Mouse (Mus musculus) granulocyte monocyte progenitor cell, adult 5-6 weeks (primary cell): ENCODE results near the gene Tmod3. TPM values are rescaled to one million over a fixed set of nuclear protein-coding genes. Genes with fewer than 3 reads are reported as not detected.

ENCODE experiments used
- total RNA-seq, 2 experiments: library from RNA; stranded (forward) in 1 of 2; stranded (reverse) in 1 of 2; fragments of 200-712, 200-1000 nt in 1 of 2; fragments of >200 nt in 1 of 2; fragmentation: Nextera tagmentation in 1 of 2; gene quantifications; 2 replicates each; pipeline ENCODE4 v1.2.3; 2014 to 2017

The Tmod3 gene
- total RNA-seq, 2 experiments from 2014 or later = 52.9 to 59.5 TPM

Other genes with a start within 250 kb of the Tmod3 start
- gene Bcl2l10, start 211.9 kb downstream of the Tmod3 start, total RNA-seq (2014; fragmentation: Nextera tagmentation) = not detected in 2 replicates
- gene Bcl2l10, start 211.9 kb downstream of the Tmod3 start, total RNA-seq (2017) = not detected in 2 replicates
- gene Mapk6, start 149.7 kb downstream of the Tmod3 start, total RNA-seq (2014; fragmentation: Nextera tagmentation) = 42.4 and 47.8 TPM in 2 replicates
- 59.2 and 71.6 TPM in 2 replicates for gene Mapk6, start 149.7 kb downstream of the Tmod3 start, total RNA-seq (2017)
- 23.2 and 24.2 TPM in 2 replicates for gene Leo1, start 118.1 kb downstream of the Tmod3 start, total RNA-seq (2014; fragmentation: Nextera tagmentation)
- gene Leo1, start 118.1 kb downstream of the Tmod3 start, total RNA-seq (2017) = 38.9 and 42.7 TPM in 2 replicates
- 0.09 TPM in 1 of 2 replicates, not detected in the other for gene Tmod2, start 51.7 kb upstream of the Tmod3 start, total RNA-seq (2014; fragmentation: Nextera tagmentation)
- gene Tmod2, start 51.7 kb upstream of the Tmod3 start, total RNA-seq (2017) = not detected in 2 replicates
- gene Lysmd2, start 66.1 kb upstream of the Tmod3 start, total RNA-seq (2014; fragmentation: Nextera tagmentation) = 0.75 and 3.5 TPM in 2 replicates
- gene Lysmd2, start 66.1 kb upstream of the Tmod3 start, total RNA-seq (2017) = 0.52 and 3.6 TPM in 2 replicates
- not detected in 2 replicates for gene Scg3, start 124.4 kb upstream of the Tmod3 start, total RNA-seq (2014; fragmentation: Nextera tagmentation)
- not detected in 2 replicates for gene Scg3, start 124.4 kb upstream of the Tmod3 start, total RNA-seq (2017)
- gene Bmp5, start 215.7 kb upstream of the Tmod3 start, total RNA-seq (2014; fragmentation: Nextera tagmentation) = not detected in 2 replicates
- not detected in 2 replicates for gene Bmp5, start 215.7 kb upstream of the Tmod3 start, total RNA-seq (2017)